Mouse (Mus musculus): ENCODE data around the gene Zfhx3. TPM values are rescaled to one million over a fixed set of nuclear protein-coding genes. Genes with fewer than 3 reads are reported as not detected.

Zfhx3 gene
- polyA plus RNA-seq, 1 experiment from 2014 or later: 6.2 TPM

- Histone ChIP-seq H3K9me3 (no peaks in the 10 kb centered on the region), H3K4me3 (peak overlapping the region; percentile 46), H3K36me3 (no peaks in the 10 kb centered on the region), H3K27ac (replicated peaks) (peak overlapping the region; percentile 62; the same call in 1 of the 2 replicates), H3K27me3 (replicated peaks) (peaks cover 20% of the 10 kb centered on the region), H3K4me1 (peaks cover 43% of the 10 kb centered on the region), H3K9ac (peak overlapping the region; percentile 72), H3K4me2 (peak overlapping the region; percentile 81)
- no peak for ATAC-seq (ENCODE audit: extremely low read depth, insufficient number of reproducible peaks, low FRiP score, low TSS enrichment)
- WGBS: 16% methylated on average over 14 of the region's 14 CpGs
Measured at GRCm38 (mm10) chr8:108690576-108691455, 748.4 kb downstream of the Zfhx3 start.

GRCm38 (mm10) chr8:108691456-108692238 is 749.2 kb downstream of the Zfhx3 start:
- peaks cover 29% of the 10 kb centered on the region for H3K27me3 ChIP-seq (replicated peaks)
- peaks cover 51% of the 10 kb centered on the region for H3K4me1 ChIP-seq
- no peaks in the 10 kb centered on the region for H3K36me3 ChIP-seq
- H3K27ac ChIP-seq (replicated peaks): peak overlapping the region; percentile 62
- peak overlapping the region; percentile 81 for H3K4me2 ChIP-seq
- peak; percentile 30; the same call in 1 of the 2 replicates for ATAC-seq (ENCODE audit: extremely low read depth, insufficient number of reproducible peaks, low FRiP score, low TSS enrichment)
- H3K9me3 ChIP-seq: no peaks in the 10 kb centered on the region
- WGBS: 4% methylated on average over 16 of the region's 21 CpGs
- peak overlapping the region; percentile 72 for H3K9ac ChIP-seq
- H3K4me3 ChIP-seq: peak overlapping the region; percentile 46

- Histone ChIP-seq H3K9ac (peak overlapping the region; percentile 72), H3K36me3 (no peaks in the 10 kb centered on the region), H3K4me3 (peak overlapping the region; percentile 46), H3K4me1 (peaks cover 56% of the 10 kb centered on the region), H3K4me2 (peak overlapping the region; percentile 81), H3K27ac (replicated peaks) (0 out of 2 replicates have a peak overlapping the region, but pooled peaks have one; percentile 42), H3K9me3 (no peaks in the 10 kb centered on the region), H3K27me3 (replicated peaks) (peaks cover 35% of the 10 kb centered on the region)
- 6% methylated on average over 5 of the region's 5 CpGs for WGBS
- peak; percentile 63 for ATAC-seq (ENCODE audit: extremely low read depth, insufficient number of reproducible peaks, low FRiP score, low TSS enrichment)
Measured at GRCm38 (mm10) chr8:108692239-108692627, 749.8 kb downstream of the Zfhx3 start.

- Histone ChIP-seq H3K9me3 (no peaks in the 10 kb centered on the region), H3K4me2 (peak overlapping the region; percentile 81), H3K27me3 (replicated peaks) (peaks cover 42% of the 10 kb centered on the region), H3K9ac (peak overlapping the region; percentile 72; the same call in 1 of the 2 replicates), H3K27ac (replicated peaks) (peak overlapping the region; percentile 42; the same call in 1 of the 2 replicates), H3K4me1 (peaks cover 63% of the 10 kb centered on the region), H3K4me3 (no peak overlapping the region; the same call in 1 of the 2 replicates), H3K36me3 (no peaks in the 10 kb centered on the region)
- WGBS: 68% methylated on average over 6 of the region's 6 CpGs
- ATAC-seq (ENCODE audit: extremely low read depth, insufficient number of reproducible peaks, low FRiP score, low TSS enrichment): no peak
Measured at GRCm38 (mm10) chr8:108692669-108693665, 750.5 kb downstream of the Zfhx3 start.

GRCm38 (mm10) chr8:108693841-108694240 is 751.4 kb downstream of the Zfhx3 start:
- no peak overlapping the region for H3K4me3 ChIP-seq
- H3K27ac ChIP-seq (replicated peaks): no peak overlapping the region
- no peak overlapping the region for H3K4me2 ChIP-seq
- H3K4me1 ChIP-seq: peaks cover 66% of the 10 kb centered on the region
- no peaks in the 10 kb centered on the region for H3K9me3 ChIP-seq
- no peaks in the 10 kb centered on the region for H3K36me3 ChIP-seq
- H3K27me3 ChIP-seq (replicated peaks): peaks cover 50% of the 10 kb centered on the region
- ATAC-seq (ENCODE audit: extremely low read depth, insufficient number of reproducible peaks, low FRiP score, low TSS enrichment): no peak
- WGBS: 55% methylated on average over 5 of the region's 5 CpGs
- H3K9ac ChIP-seq: no peak overlapping the region

- peaks cover 70% of the 10 kb centered on the region for H3K4me1 ChIP-seq
- no peak for ATAC-seq (ENCODE audit: extremely low read depth, insufficient number of reproducible peaks, low FRiP score, low TSS enrichment)
Measured at GRCm38 (mm10) chr8:108694516-108694915, 752.1 kb downstream of the Zfhx3 start.

GRCm38 (mm10) chr8:108695242-108695880 is 752.9 kb downstream of the Zfhx3 start:
- no peak overlapping the region for H3K27ac ChIP-seq (replicated peaks)
- no peak for ATAC-seq (ENCODE audit: extremely low read depth, insufficient number of reproducible peaks, low FRiP score, low TSS enrichment)

More at GRCm38 (mm10) chr8:108694516-108694915, 752.1 kb downstream of the Zfhx3 start:
- H3K27ac ChIP-seq (replicated peaks): no peak overlapping the region
- H3K9me3 ChIP-seq: no peaks in the 10 kb centered on the region
- no peak overlapping the region for H3K4me2 ChIP-seq
- H3K4me3 ChIP-seq: no peak overlapping the region
- no peak overlapping the region for H3K9ac ChIP-seq
- WGBS: 49% methylated on average over 6 of the region's 6 CpGs
- H3K27me3 ChIP-seq (replicated peaks): peaks cover 57% of the 10 kb centered on the region
- no peaks in the 10 kb centered on the region for H3K36me3 ChIP-seq

GRCm38 (mm10) chr8:108695938-108696630 is 753.6 kb downstream of the Zfhx3 start:
- H3K4me3 ChIP-seq: peak overlapping the region; percentile 47
- H3K9ac ChIP-seq: peak overlapping the region; percentile 73
- peaks cover 74% of the 10 kb centered on the region for H3K4me1 ChIP-seq
- peak overlapping the region; percentile 70 for H3K4me2 ChIP-seq
- no peak for ATAC-seq (ENCODE audit: extremely low read depth, insufficient number of reproducible peaks, low FRiP score, low TSS enrichment)
- 1% methylated on average over 31 of the region's 31 CpGs for WGBS
- H3K27me3 ChIP-seq (replicated peaks): peaks cover 70% of the 10 kb centered on the region
- H3K9me3 ChIP-seq: no peaks in the 10 kb centered on the region
- H3K27ac ChIP-seq (replicated peaks): no peak overlapping the region
- H3K36me3 ChIP-seq: no peaks in the 10 kb centered on the region

More at GRCm38 (mm10) chr8:108695242-108695880, 752.9 kb downstream of the Zfhx3 start:
- H3K4me3 ChIP-seq: peak overlapping the region; percentile 47
- no peaks in the 10 kb centered on the region for H3K9me3 ChIP-seq
- H3K27me3 ChIP-seq (replicated peaks): peaks cover 65% of the 10 kb centered on the region
- H3K36me3 ChIP-seq: no peaks in the 10 kb centered on the region
- H3K4me2 ChIP-seq: peak overlapping the region; percentile 70
- peak overlapping the region; percentile 73 for H3K9ac ChIP-seq
- 11% methylated on average over 32 of the region's 32 CpGs for WGBS
- H3K4me1 ChIP-seq: peaks cover 78% of the 10 kb centered on the region

GRCm38 (mm10) chr8:108696631-108697410 is 754.4 kb downstream of the Zfhx3 start:
- Histone ChIP-seq H3K9ac (0 out of 2 replicates have a peak overlapping the region, but pooled peaks have one; percentile 38), H3K4me2 (peak overlapping the region; percentile 70), H3K27me3 (replicated peaks) (peaks cover 77% of the 10 kb centered on the region), H3K27ac (replicated peaks) (no peak overlapping the region), H3K36me3 (no peaks in the 10 kb centered on the region), H3K4me3 (peak overlapping the region; percentile 47), H3K9me3 (no peaks in the 10 kb centered on the region), H3K4me1 (peaks cover 66% of the 10 kb centered on the region)
- WGBS: 2% methylated on average over 27 of the region's 27 CpGs
- no peak for ATAC-seq (ENCODE audit: extremely low read depth, insufficient number of reproducible peaks, low FRiP score, low TSS enrichment)
